Mouse (Mus musculus) myocyte (in vitro differentiated cells): Measurements from ENCODE around the gene Slco1a6.

Experiments used
- CEBPB ChIP-seq: IDR thresholded peaks from 2 replicates; pipeline ENCODE4 v1.6.1; 2011; ENCODE audit warnings: mild to moderate bottlenecking, moderate library complexity; ENCODE audit not compliant: poor library complexity, insufficient read depth, severe bottlenecking
- E2F4 ChIP-seq: IDR thresholded peaks from one replicate; pipeline ENCODE4 v1.6.1; 2011; ENCODE audit warnings: mild to moderate bottlenecking, control low read depth, moderate library complexity; ENCODE audit not compliant: insufficient read depth
- MAX ChIP-seq: IDR thresholded peaks from one replicate; pipeline ENCODE4 v1.6.1; 2011; ENCODE audit warnings: low read depth, mild to moderate bottlenecking, control low read depth
- MYOD1 ChIP-seq, 3 experiments: IDR thresholded peaks; one replicate each; pipeline ENCODE4 v1.6.1; 2011; ENCODE audit warnings: control low read depth in 2 of 3, low read depth in 2 of 3, mild to moderate bottlenecking in 2 of 3, moderate library complexity in 1 of 3; ENCODE audit not compliant: insufficient read length in 2 of 3, control insufficient read depth in 1 of 3
- POLR2A ChIP-seq: IDR thresholded peaks from one replicate; pipeline ENCODE4 v1.6.1; 2011; ENCODE audit warnings: low read depth, mild to moderate bottlenecking, control low read depth, moderate library complexity; ENCODE audit not compliant: insufficient read length
- POLR2AphosphoS2 ChIP-seq: IDR thresholded peaks from one replicate; pipeline ENCODE4 v1.6.1; 2011; ENCODE audit warnings: low read depth, control low read depth; ENCODE audit not compliant: insufficient read length
- USF1 ChIP-seq: IDR thresholded peaks from one replicate; pipeline ENCODE4 v1.6.1; 2011; ENCODE audit warnings: low read depth, mild to moderate bottlenecking, control low read depth, moderate library complexity

DNA sequence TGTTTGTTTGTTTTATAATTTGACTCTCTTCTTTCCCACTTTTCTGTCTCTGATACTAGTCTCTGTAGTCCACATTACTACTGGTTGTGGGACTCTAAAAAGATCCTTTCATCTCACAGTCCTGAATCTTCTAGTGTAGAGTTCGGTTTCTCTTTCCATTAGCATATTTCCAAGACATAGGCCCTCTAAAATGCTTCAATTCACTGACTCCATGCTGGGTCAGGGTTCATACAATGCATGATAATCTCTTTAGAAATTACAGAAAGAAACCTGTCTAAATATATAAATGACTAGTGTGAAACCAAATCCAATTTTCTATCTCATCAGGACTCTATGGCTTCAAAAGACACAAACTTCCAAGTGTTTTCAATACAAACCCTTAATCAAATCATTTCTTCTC is 160.6 kb downstream of the Slco1a6 start:
- no peak for TF ChIP-seq POLR2A
- TF ChIP-seq CEBPB = no peak
- TF ChIP-seq USF1 = no peak
- TF ChIP-seq MYOD1 (IDR thresholded peaks at IDR 0.05; ENCODE audit: control insufficient read depth in 1 of 3, insufficient read length in 2 of 3, low read depth in 2 of 3) = no peak
- no peak for TF ChIP-seq MAX
- TF ChIP-seq POLR2AphosphoS2 = no peak
- TF ChIP-seq E2F4 = no peak
